Mouse (Mus musculus): ENCODE data around the gene Aasdh.
A peak's percentile ranks its signal among the peaks of the same experiment; 100 is the strongest.
"Not testable (repeated sequence)": the region's sequence is repeated elsewhere in the genome, so short reads cannot be mapped to it uniquely, and the experiment has no call there.

Aasdh gene

DNA sequence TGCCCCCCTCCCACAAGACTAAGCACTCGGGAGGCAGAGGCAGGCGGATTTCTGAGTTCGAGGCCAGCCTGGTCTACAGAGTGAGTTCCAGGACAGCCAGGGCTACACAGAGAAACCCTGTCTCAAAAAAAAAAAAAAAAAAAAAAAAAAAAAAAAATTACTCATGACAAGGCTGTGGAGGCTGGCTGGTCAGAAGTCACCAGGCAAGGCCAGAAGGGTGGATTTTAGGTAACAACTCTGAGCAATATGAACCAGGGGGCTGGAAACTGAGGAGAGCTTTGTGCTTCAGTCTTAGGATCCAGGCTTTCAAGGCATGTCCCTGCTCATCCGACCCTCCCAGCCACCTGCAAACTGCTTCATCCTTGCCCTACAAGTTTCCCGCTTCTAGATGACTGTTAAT, 7.2 kb upstream of the Aasdh start:
- DNase-seq (ENCODE audit: low spot score in 2 of 2), result not testable (repeated sequence)

- DNase-seq (ENCODE audit: low spot score in 2 of 2), result no peak
Measured at GRCm38 (mm10) chr5:76910807-76911206, 5.5 kb upstream of the Aasdh start.

GRCm38 (mm10) chr5:76906155-76906499, 813 bp upstream of the Aasdh start:
- no peak for DNase-seq (ENCODE audit: low spot score in 2 of 2)

- no peak for DNase-seq (ENCODE audit: low spot score in 2 of 2)
Measured at GRCm38 (mm10) chr5:76904713-76905404, 455 bp downstream of the Aasdh start.

DNA sequence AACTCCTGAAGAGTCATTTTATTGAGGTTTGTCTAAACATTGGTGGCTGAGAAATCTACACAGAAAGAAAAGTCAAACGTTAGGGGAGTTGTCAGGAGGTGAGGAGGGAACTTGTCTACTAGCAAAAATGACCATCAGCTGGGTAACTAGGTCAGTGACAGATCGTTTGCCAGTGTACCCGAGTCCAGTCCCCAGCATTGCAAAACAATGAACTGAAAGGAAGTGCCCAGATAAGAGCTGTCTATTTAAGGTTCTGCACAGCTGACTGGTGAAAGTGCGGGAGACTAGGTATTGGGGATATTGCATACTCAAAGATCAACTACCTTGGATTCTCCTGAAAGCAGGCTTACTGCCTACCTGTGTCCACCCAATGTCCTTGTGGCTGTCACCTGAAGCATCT, 3.2 kb downstream of the Aasdh start:
- DNase-seq (ENCODE audit: low spot score in 2 of 2), result no peak

GRCm38 (mm10) chr5:76893084-76893483, 12.2 kb downstream of the Aasdh start:
- DNase-seq (ENCODE audit: low spot score in 2 of 2), result no peak

- DNase-seq (ENCODE audit: low spot score in 2 of 2), result no peak
Measured at GRCm38 (mm10) chr5:76892608-76893007, 12.7 kb downstream of the Aasdh start.

- DNase-seq (ENCODE audit: low spot score in 2 of 2), result no peak
Measured at GRCm38 (mm10) chr5:76887011-76887410, 18.3 kb downstream of the Aasdh start.

DNA sequence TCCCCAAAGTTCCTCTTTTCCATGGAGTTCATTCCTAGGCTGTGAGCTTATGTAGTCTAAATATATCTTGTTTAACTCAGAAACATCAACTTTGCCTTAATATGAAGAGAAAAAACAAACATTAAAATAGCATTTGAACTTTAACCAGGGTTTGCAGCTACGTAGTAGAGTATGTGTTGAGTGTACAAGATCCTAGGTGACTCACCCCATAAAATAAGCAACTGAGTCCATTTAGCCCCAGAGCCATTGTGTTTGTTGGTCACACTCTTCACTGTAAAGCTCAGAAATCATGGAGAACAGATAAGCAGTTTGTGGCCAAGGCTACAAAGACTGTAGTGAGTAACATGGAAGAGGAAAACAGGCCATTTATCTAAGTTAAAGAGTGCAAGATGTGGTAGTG, 21.2 kb downstream of the Aasdh start:
- DNase-seq (ENCODE audit: low spot score in 2 of 2), result no peak

DNA sequence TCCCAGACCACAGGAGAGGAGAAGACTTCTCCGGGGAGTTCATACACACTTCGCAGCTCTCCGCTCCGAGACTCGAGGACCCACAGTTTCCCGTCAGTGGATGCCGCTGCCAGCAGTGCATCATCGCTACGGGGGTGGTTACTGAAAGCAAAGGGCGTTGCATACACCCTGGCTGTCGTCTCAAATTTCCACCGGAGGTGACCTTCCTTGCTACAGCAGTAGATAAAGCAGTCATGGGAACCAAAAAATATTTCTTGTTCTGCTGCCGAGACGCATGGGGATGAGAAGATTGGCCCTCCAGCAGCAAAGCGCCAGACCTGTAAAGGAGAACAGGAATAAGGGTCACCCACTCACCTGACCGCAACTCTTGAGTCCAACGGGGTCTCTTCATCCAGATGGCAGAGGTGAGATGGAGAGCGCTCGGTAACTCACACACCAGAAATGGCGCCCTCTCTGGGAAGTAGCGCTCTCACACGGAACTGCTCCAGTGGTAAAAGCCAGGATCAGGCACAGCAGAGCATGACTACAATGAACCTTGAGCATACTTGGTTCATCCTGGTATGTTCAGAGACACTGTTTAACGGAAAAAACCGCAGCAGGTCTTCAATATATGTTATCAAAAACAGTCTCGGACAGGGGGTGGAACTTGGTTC, 29.1 kb downstream of the Aasdh start:
- no peak for DNase-seq (ENCODE audit: low spot score in 2 of 2)

DNA sequence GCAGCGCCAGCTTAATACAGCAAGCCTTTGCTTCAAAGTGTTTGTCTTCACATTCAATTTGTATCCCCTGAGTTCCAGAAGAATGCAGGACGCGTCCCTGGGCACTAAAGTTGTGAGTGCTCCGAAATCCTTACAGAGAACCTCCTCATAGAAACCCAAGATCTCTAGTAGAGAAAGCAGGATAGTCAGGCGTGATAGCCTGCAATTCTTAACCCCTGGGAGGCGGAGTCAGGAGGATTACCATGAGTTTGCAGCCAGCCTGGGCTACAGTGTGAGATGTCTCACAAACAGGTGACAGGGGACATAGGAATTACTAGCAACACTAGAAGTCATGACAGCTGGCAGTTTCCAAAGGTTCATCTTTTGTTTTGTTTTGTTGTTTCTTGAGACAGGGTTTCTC, 35.8 kb downstream of the Aasdh start:
- DNase-seq (ENCODE audit: low spot score in 2 of 2), result no peak

- no peak for DNase-seq (ENCODE audit: low spot score in 2 of 2)
Measured at GRCm38 (mm10) chr5:76868693-76869286, 36.5 kb downstream of the Aasdh start.

GRCm38 (mm10) chr5:76866819-76867218, 38.5 kb downstream of the Aasdh start:
- DNase-seq (ENCODE audit: low spot score in 2 of 2), result no peak

DNA sequence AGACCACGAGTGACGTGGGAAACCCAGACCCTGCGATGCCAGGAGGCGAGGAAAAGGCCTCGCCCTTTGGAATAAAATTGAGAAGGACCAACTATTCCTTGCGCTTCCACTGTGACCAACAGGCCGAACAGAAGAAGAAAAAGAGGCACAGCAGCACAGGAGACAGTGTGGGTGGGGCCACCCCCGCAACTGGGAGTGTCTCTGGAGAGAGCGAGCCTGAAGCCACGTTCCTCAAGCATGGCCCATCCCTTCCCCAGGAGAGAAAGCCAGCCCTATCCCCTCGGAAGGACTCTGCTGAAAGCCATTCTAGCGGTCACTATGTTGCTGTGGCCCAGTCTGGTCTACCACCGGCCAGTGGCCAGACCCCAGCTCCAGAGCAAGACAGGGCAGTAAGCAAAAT, 46.9 kb downstream of the Aasdh start:
- no peak for DNase-seq (ENCODE audit: low spot score in 2 of 2)

- DNase-seq (ENCODE audit: low spot score in 2 of 2), result no peak
Measured at GRCm38 (mm10) chr5:76857103-76858015, 48.0 kb downstream of the Aasdh start.

DNA sequence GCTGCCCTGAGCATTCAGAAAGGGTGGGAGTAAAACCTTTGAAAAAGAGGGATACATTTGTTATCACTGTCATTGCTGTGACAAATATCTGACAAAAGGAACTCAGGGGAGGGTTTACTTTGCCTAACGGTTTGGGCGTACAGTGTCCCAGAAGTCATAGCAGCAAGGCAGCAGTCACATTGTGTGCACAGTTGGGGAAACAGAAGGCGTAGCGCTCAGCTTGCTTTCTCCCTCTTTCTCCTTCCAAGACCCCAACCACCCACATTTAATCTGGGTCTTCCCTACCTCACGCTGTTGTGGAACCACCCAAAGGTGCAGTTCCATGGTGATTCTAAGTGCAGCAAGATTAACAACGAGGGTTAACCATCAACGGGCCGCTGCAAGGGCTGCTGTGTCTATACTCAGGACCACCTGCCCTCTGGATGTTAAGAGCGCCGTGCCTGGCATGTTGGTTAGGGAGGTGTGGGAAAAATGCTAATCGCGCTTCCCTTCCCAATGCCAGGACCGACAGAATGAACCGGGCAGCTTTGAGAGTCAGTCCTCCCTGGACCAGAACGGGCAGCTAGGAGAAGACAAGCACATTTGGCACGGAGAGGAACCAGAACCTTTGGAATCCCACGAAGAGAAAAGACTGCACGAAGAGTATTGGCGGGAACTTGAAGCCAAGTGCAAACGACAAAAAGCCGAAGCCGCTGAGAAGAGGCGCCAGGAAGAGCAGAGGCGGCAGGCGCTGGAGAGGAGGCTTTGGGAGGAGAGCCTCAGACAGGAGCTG, 49.3 kb downstream of the Aasdh start:
- DNase-seq (ENCODE audit: low spot score in 2 of 2), result no peak

GRCm38 (mm10) chr5:76853549-76853948, 51.8 kb downstream of the Aasdh start:
- peak; percentile 71 to 74 for DNase-seq (ENCODE audit: low spot score in 2 of 2)

GRCm38 (mm10) chr5:76851316-76851715, 54.0 kb downstream of the Aasdh start:
- no peak for DNase-seq (ENCODE audit: low spot score in 2 of 2)

GRCm38 (mm10) chr5:76847106-76847505, 58.2 kb downstream of the Aasdh start:
- no peak for DNase-seq (ENCODE audit: low spot score in 2 of 2)

GRCm38 (mm10) chr5:76844618-76845186, 60.6 kb downstream of the Aasdh start:
- DNase-seq (ENCODE audit: low spot score in 2 of 2), result no peak

GRCm38 (mm10) chr5:76843851-76844419, 61.4 kb downstream of the Aasdh start:
- no peak for DNase-seq (ENCODE audit: low spot score in 2 of 2)
